Mouse (Mus musculus): ENCODE results near the gene Ackr1. TPM values are rescaled to one million over a fixed set of nuclear protein-coding genes. Genes with fewer than 3 reads are reported as not detected.

Gene Ackr1
- polyA plus RNA-seq (2014; fragmentation: Nextera tagmentation; extraction: Ambion mirVana): 3.5 and 5.4 TPM in 2 replicates

- WGBS: 70% methylated on average over 9 of the region's 9 CpGs
- ATAC-seq (ENCODE audit: low FRiP score) (no peak), DNase-seq (ENCODE audit: low spot score, missing footprints) (no peak)
- H3K4me1 ChIP-seq (ENCODE audit: control insufficient read depth, insufficient read depth, low read length): peaks cover 5% of the 10 kb centered on the region; the same call in 1 of the 2 replicates
- no peak within 1 kb of the TSS for H3K27ac ChIP-seq (ENCODE audit: low read depth, low read length)
- H3K4me2 ChIP-seq: no peak within 1 kb of the TSS
- H3K9ac ChIP-seq (ENCODE audit: low read length): no peak within 1 kb of the TSS
- no peaks in the 10 kb centered on the region for H3K27me3 ChIP-seq (ENCODE audit: control insufficient read depth, insufficient read depth, low read length)
- H3K4me3 ChIP-seq (ENCODE audit: low read depth, low read length): no peak within 1 kb of the TSS
- H3K36me3 ChIP-seq (ENCODE audit: control insufficient read depth, insufficient read depth, low read length): no peaks in the 10 kb centered on the region
- H3K9me3 ChIP-seq (ENCODE audit: control insufficient read depth, low read length): no peaks in the 10 kb centered on the region
Measured at GRCm38 (mm10) chr1:173333312-173334253, at the start of gene Ackr1. Gene Ackr1, minus strand, starts transcription at chr1:173333750.

DNA sequence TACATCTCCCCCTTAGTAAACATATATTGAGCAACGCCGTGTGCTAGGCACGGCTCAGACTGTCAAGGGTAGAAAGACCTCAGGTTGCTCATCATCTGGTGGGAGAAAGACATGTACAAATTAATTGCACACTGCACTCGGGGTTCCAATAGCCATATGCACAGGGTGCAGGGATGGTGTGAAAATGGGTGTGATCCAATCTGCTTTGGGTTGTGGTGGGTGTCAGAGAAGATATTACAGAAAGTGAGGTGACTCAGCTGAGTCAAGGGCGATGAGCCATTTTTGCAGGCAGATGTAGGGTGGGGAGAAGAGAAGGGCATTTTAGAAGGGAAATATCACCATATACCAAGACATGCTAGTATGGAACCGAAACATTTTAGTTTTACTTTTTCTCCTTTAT, 47.9 kb upstream of the Ackr1 start:
- no peaks in the 10 kb centered on the region for H3K9me3 ChIP-seq (ENCODE audit: control insufficient read depth, low read length)
- H3K4me2 ChIP-seq: no peak overlapping the region
- no peak overlapping the region for H3K27ac ChIP-seq (ENCODE audit: low read depth, low read length)
- DNase-seq (ENCODE audit: low spot score, missing footprints) (peak; percentile 8), ATAC-seq (ENCODE audit: low FRiP score) (no peak)
- no peak overlapping the region for H3K9ac ChIP-seq (ENCODE audit: low read length)
- 91% methylated on average over 6 of the region's 6 CpGs for whole genome bisulfite sequencing
- no peaks in the 10 kb centered on the region for H3K27me3 ChIP-seq (ENCODE audit: control insufficient read depth, insufficient read depth, low read length)
- no peaks in the 10 kb centered on the region for H3K36me3 ChIP-seq (ENCODE audit: control insufficient read depth, insufficient read depth, low read length)
- H3K4me3 ChIP-seq (ENCODE audit: low read depth, low read length): no peak overlapping the region
- H3K4me1 ChIP-seq (ENCODE audit: control insufficient read depth, insufficient read depth, low read length): no peaks in the 10 kb centered on the region

DNA sequence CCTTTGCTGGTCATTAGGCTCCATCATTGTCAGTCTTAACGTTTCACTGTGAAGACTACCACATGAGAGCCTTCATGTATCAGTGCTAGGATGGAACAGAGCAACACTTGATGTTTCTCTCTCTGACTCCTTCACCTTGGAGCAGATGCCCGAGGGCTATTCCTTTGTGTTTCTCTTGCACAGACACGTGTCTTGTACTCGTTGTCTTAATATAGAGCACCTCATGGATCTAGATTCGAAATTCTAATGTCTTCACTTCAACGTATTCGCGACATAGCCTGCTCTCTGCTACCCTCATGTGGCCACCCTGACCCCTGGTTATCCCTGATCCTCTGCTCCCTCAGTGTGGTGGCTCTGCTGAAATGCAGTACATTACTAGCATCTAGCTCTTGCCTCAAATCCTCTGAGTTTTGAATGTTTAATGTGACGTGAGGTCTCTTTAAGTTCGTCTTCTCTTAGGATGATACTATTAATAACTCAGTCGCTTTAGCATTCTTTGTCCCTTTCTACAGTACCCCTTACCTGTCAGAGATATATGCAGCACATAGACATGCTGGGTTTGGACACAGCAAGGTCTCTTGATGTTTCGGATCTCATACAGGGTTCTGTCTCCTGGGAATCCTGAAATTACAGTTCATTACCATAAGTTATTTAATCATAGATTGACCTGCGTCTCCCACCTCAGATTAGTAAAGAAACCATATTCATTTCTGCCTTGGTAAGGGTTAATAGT, 44.0 kb upstream of the Ackr1 start:
- H3K9ac ChIP-seq (ENCODE audit: low read length): no peak overlapping the region
- H3K27ac ChIP-seq (ENCODE audit: low read depth, low read length): no peak overlapping the region
- no peaks in the 10 kb centered on the region for H3K4me1 ChIP-seq (ENCODE audit: control insufficient read depth, insufficient read depth, low read length)
- peak; percentile 70 for ATAC-seq (ENCODE audit: low FRiP score)
- H3K9me3 ChIP-seq (ENCODE audit: control insufficient read depth, low read length): no peaks in the 10 kb centered on the region
- no peak overlapping the region for H3K4me2 ChIP-seq
- WGBS: 38% methylated on average over 13 of the region's 13 CpGs
- H3K36me3 ChIP-seq (ENCODE audit: control insufficient read depth, insufficient read depth, low read length): no peaks in the 10 kb centered on the region
- no peaks in the 10 kb centered on the region for H3K27me3 ChIP-seq (ENCODE audit: control insufficient read depth, insufficient read depth, low read length)
- H3K4me3 ChIP-seq (ENCODE audit: low read depth, low read length): no peak overlapping the region
- peak; percentile 90 for DNase-seq (ENCODE audit: low spot score, missing footprints)

DNA sequence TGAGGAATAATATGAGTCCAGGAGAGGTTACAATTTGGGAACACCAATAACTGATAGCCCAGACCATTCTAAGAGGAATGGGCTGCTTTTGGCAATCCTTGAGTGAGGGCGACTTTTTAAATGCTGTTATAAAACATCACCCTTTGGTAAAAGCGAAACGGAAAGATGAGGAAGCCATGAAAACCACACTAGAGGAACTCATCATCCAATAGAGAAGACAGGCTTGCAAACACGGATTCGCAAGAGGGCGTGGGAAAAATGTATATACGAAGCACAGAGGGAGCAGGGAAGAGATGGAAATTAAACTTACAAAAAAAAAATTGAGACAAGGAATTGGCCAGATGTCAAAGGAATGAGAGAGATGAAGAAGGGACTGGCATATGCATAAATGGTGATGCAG, 40.5 kb upstream of the Ackr1 start:
- no peaks in the 10 kb centered on the region for H3K27me3 ChIP-seq (ENCODE audit: control insufficient read depth, insufficient read depth, low read length)
- H3K4me2 ChIP-seq: no peak overlapping the region
- H3K36me3 ChIP-seq (ENCODE audit: control insufficient read depth, insufficient read depth, low read length): no peaks in the 10 kb centered on the region
- 89% methylated on average over 7 of the region's 7 CpGs for WGBS
- ATAC-seq (ENCODE audit: low FRiP score) (no peak), DNase-seq (ENCODE audit: low spot score, missing footprints) (no peak)
- H3K9me3 ChIP-seq (ENCODE audit: control insufficient read depth, low read length): no peaks in the 10 kb centered on the region
- no peak overlapping the region for H3K4me3 ChIP-seq (ENCODE audit: low read depth, low read length)
- no peak overlapping the region for H3K27ac ChIP-seq (ENCODE audit: low read depth, low read length)
- H3K9ac ChIP-seq (ENCODE audit: low read length): no peak overlapping the region
- H3K4me1 ChIP-seq (ENCODE audit: control insufficient read depth, insufficient read depth, low read length): peaks cover 4% of the 10 kb centered on the region; the same call in 1 of the 2 replicates

DNA sequence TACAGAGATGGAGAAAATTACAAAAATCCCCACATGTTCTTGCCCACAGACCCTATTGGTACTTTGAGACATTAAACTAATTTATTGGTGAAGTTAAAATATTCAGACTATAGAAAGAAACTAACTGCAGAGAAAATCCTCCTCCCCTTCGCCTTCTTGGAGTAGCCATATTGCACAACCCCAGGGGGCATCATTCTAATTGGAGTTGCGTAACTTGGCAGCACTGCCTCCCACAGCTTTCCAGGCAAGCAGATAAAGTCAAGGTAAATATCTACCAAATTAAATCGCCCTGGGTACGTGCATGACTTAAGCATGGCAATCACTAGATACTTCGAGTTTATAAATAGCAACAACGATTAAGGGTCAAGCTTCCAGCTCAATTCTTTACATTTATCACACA, 38.0 kb upstream of the Ackr1 start:
- Histone ChIP-seq H3K27me3 (ENCODE audit: control insufficient read depth, insufficient read depth, low read length) (no peaks in the 10 kb centered on the region), H3K27ac (ENCODE audit: low read depth, low read length) (no peak overlapping the region), H3K9me3 (ENCODE audit: control insufficient read depth, low read length) (no peaks in the 10 kb centered on the region), H3K4me2 (no peak overlapping the region), H3K36me3 (ENCODE audit: control insufficient read depth, insufficient read depth, low read length) (no peaks in the 10 kb centered on the region), H3K4me3 (ENCODE audit: low read depth, low read length) (no peak overlapping the region), H3K9ac (ENCODE audit: low read length) (no peak overlapping the region), H3K4me1 (ENCODE audit: control insufficient read depth, insufficient read depth, low read length) (peaks cover 11% of the 10 kb centered on the region; the same call in 1 of the 2 replicates)
- no peak for ATAC-seq (ENCODE audit: low FRiP score)
- DNase-seq (ENCODE audit: low spot score, missing footprints): peak; percentile 37
- 86% methylated on average over 6 of the region's 6 CpGs for whole genome bisulfite sequencing

GRCm38 (mm10) chr1:173370456-173370855, 36.9 kb upstream of the Ackr1 start:
- Histone ChIP-seq H3K4me3 (ENCODE audit: low read depth, low read length) (no peak overlapping the region), H3K9me3 (ENCODE audit: control insufficient read depth, low read length) (no peaks in the 10 kb centered on the region), H3K9ac (ENCODE audit: low read length) (no peak overlapping the region), H3K4me2 (no peak overlapping the region), H3K4me1 (ENCODE audit: control insufficient read depth, insufficient read depth, low read length) (peaks cover 21% of the 10 kb centered on the region), H3K27me3 (ENCODE audit: control insufficient read depth, insufficient read depth, low read length) (no peaks in the 10 kb centered on the region), H3K27ac (ENCODE audit: low read depth, low read length) (no peak overlapping the region), H3K36me3 (ENCODE audit: control insufficient read depth, insufficient read depth, low read length) (no peaks in the 10 kb centered on the region)
- 67% methylated on average over 6 of the region's 6 CpGs for WGBS
- ATAC-seq (ENCODE audit: low FRiP score) (no peak), DNase-seq (ENCODE audit: low spot score, missing footprints) (peak; percentile 79)

- no peak overlapping the region for H3K9ac ChIP-seq (ENCODE audit: low read length)
- DNase-seq (ENCODE audit: low spot score, missing footprints): no peak
- H3K4me3 ChIP-seq (ENCODE audit: low read depth, low read length): no peak overlapping the region
- ATAC-seq (ENCODE audit: low FRiP score): no peak
- 63% methylated on average over 2 of the region's 2 CpGs for WGBS
- no peak overlapping the region for H3K27ac ChIP-seq (ENCODE audit: low read depth, low read length)
- no peak overlapping the region for H3K4me2 ChIP-seq
- H3K9me3 ChIP-seq (ENCODE audit: control insufficient read depth, low read length): no peaks in the 10 kb centered on the region
- no peaks in the 10 kb centered on the region for H3K27me3 ChIP-seq (ENCODE audit: control insufficient read depth, insufficient read depth, low read length)
- peaks cover 21% of the 10 kb centered on the region for H3K4me1 ChIP-seq (ENCODE audit: control insufficient read depth, insufficient read depth, low read length)
- H3K36me3 ChIP-seq (ENCODE audit: control insufficient read depth, insufficient read depth, low read length): no peaks in the 10 kb centered on the region
Measured at GRCm38 (mm10) chr1:173369611-173370010, 36.1 kb upstream of the Ackr1 start.

GRCm38 (mm10) chr1:173367356-173368046, 34.0 kb upstream of the Ackr1 start, which contains the start of gene Cadm3:
Gene Cadm3, minus strand, starts transcription at chr1:173367695.
- H3K4me1 ChIP-seq (ENCODE audit: control insufficient read depth, insufficient read depth, low read length): peaks cover 21% of the 10 kb centered on the region
- no peaks in the 10 kb centered on the region for H3K27me3 ChIP-seq (ENCODE audit: control insufficient read depth, insufficient read depth, low read length)
- H3K9me3 ChIP-seq (ENCODE audit: control insufficient read depth, low read length): no peaks in the 10 kb centered on the region
- peak within 1 kb of the TSS; percentile 89 for H3K9ac ChIP-seq (ENCODE audit: low read length)
- H3K27ac ChIP-seq (ENCODE audit: low read depth, low read length): peak within 1 kb of the TSS; percentile 57; the same call in 1 of the 2 replicates
- H3K36me3 ChIP-seq (ENCODE audit: control insufficient read depth, insufficient read depth, low read length): no peaks in the 10 kb centered on the region
- H3K4me3 ChIP-seq (ENCODE audit: low read depth, low read length): peak within 1 kb of the TSS; percentile 79
- DNase-seq (ENCODE audit: low spot score, missing footprints): peak; percentile 97
- peak; percentile 89 for ATAC-seq (ENCODE audit: low FRiP score)
- H3K4me2 ChIP-seq: peak within 1 kb of the TSS; percentile 74
- WGBS: 1% methylated on average over 44 of the region's 46 CpGs

All from midbrain, embryonic 11.5 days (tissue).